Mouse (Mus musculus): ENCODE results near the gene Kcns1.

The Kcns1 gene

GRCm38 (mm10) chr2:164119503-164119902, 51.4 kb downstream of the Kcns1 start:
- no peak for DNase-seq

- DNase-seq, result no peak
Observed at GRCm38 (mm10) chr2:164115531-164115930, 55.4 kb downstream of the Kcns1 start.

GRCm38 (mm10) chr2:164114051-164114450, 56.9 kb downstream of the Kcns1 start:
- no peak for DNase-seq
